Mouse (Mus musculus) right cerebral cortex, postnatal 14 days (tissue): ENCODE measurements around the gene Ppp2r5c.

ENCODE experiments used
- DNase-seq: peaks from one replicate; pipeline ENCODE4 v3.0.0; 2022

Ppp2r5c gene

DNA sequence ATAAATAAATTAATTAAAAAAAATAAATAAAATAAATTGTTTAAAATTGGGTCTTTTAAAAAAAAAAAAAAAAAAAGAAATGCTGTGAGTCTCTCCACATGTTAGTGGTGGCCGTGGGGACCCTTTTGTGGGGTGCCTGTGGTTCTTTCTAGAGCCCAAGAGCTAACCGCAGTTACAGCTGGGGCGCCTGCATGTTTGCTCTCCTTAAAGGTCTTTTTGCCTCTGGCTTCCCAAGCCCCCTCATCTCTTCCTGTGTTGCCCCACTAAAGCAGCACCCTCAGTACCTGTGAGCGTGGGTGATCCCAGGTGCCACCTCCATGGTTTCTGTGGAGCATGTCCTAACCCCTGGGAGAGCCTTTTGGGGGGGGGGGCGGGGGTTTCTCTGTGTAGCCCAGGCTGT, 45.5 kb downstream of the Ppp2r5c start:
- no peak for DNase-seq

DNA sequence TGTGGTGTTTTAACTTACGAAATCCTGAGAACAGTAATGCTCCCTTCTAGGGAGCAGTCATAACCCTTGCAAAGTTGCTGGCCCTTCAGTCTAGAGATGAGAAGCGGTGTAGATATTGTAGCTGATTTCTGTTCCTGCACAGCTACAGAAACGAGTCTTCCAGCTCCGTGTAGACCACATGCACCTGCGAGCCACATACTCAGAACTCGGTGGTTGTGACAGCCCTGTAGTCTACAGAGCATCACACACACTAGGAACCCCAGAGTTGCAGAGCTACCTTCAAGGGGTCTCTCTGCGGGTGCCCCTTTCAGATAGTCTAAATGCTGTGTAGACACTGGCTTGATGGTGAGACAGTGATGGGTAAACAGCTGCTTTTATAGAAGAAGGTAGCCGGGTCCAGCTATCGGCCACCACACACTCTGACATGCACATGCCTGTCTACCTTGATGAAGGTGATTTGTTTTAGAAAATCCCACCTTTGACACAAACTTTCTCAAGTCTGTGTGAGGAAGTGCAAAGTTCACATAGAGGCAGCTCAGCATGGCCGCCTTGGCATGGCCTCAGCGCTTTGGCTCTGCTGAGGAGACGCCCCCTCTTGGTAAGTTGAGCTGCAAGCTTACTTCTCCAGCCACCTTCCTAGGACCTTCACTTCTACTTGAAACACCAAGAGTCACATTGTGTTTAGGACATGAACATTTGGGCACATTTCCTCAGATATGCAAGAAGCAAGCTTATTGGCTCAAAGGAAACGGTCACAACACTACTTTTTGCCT, 46.9 kb downstream of the Ppp2r5c start:
- DNase-seq: no peak

DNA sequence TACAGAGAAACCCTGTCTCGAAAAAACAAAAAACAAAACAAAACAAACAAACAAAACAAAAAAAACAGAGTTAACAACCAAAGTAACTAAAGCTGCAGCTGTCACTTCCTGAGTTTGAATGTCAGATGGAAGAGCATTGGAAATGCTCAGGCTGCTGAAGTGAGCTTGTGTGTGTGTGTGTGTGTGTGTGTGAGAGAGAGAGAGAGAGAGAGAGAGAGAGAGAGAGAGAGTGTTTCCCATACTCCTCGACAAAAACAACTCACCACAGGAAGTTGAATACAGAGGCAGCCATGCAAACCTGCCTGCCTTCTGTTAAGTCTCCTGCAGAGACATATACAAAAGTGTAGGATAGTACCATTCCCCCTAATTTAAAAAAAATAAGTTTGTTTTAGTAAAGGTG, 47.9 kb downstream of the Ppp2r5c start:
- DNase-seq: no peak

DNA sequence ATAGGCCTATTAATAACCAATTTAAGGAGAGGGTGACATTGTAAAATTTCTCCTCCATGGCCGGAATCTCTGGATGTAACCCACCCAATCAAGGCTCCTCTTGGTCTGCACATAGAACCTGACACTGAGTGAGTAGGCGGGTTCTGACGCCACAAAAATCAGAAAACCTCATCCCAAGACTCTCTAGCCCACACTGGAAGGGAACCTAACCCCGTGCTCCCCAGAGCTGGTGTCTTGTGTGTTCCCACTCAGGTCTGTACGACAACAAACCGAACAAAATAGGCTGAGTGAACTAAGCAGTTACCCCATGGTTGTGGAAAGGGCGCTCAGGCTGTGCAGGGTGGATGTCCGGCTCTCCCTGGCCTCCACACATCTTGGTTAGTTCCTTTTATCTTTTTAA, 48.3 kb downstream of the Ppp2r5c start:
- no peak for DNase-seq

DNA sequence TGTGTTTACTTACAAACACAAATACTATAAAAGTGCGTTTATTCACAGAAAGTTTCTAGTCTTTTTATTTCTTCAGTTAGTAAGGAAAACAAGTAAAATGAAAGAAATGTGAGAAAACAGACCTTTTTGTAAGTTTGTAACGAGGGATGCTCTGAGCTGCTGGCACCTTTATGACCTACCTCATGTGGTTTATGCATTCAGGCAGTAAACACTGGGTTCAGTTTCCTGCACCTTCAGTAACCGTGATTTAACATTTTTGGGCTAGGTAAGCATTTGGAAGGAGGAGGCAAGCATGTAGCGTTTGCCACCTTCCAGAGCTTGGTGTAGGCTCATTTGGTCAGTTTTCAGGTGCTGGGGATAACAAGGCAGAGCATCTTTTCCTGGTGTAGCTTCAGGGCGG, 49.1 kb downstream of the Ppp2r5c start:
- DNase-seq: no peak

DNA sequence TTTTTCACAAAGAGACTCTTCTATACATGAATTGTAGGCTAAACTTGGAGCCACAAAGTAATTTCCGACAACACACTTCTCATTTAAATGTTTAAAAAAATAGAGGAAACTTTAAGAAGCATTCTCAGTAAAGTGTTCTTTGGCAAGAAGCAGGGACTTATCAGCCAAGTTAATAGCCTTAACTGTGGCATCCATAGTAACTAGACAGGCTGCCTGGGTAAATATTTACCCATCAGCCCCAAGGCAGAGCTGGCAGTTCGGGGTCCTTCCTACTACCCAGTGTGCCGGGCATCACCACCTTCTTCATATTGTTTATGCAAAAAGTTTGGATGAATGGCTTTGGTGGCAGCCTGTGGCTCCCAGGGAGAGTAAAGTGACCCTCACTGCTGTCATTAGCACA, 50.1 kb downstream of the Ppp2r5c start:
- DNase-seq: no peak

DNA sequence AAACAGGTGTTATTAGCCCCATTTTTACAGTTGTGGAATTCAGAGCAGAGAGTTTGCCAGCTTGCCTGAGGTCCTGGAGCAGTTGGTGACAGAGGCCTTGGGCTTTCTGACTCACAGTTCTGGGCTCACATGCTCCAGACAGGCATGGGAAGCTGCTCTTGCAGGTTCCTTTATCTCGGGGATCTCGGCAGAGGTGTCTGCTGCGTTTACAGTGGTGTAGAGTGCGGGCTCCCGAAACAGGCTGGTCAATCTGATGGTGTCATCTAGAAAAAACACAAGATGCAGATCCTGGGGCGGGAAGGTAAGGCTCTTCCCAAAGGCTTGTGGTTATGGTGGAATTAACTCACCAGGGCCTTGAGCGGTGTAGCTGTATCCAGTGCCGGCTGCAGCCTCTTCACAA, 50.6 kb downstream of the Ppp2r5c start:
- DNase-seq: no peak

DNA sequence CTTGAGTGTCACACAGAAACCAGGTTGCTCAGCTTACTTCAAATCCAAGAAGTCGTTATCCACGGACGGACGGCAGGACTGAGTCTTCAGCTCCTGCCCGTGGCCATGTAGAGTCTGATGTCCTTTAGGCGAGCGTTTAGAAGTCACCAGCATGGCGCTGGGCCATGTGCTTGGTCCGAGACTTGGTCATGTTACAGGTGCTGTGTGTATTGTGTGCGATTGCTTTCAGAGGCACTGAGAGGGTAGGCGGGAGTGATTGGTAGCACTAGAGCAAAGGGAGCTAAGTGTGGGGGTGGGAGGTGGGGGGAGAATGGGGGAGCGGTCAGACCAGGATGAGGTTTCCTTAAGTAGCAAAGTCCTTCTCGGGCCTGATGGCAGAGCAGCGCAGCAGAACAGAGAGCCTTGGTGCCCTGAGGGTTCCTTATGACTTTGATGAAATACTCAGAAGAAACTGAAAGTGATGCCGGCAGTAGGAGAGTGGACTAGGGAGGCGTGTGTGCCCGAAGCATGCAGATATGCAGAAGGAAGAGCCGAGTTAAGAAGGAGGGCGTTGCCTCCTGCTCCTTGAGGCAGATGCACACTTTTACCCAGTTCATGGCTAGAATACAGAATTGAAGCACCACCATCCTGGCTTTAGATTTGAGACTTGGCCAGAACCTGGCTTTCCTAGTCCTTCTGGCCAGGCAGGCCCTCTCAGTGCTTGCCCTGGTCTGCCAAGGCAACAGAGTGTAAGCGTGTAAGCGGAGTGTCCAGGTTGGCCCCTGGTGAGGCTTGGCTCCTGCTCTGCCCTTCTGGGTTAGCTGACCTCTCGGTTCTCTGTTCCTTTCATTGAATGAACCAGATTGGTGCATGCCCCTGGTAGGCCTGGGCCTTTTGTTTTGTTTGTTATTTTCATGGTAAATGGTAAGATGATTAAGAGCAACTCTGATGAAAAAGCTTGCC, 51.6 kb downstream of the Ppp2r5c start:
- DNase-seq: no peak

DNA sequence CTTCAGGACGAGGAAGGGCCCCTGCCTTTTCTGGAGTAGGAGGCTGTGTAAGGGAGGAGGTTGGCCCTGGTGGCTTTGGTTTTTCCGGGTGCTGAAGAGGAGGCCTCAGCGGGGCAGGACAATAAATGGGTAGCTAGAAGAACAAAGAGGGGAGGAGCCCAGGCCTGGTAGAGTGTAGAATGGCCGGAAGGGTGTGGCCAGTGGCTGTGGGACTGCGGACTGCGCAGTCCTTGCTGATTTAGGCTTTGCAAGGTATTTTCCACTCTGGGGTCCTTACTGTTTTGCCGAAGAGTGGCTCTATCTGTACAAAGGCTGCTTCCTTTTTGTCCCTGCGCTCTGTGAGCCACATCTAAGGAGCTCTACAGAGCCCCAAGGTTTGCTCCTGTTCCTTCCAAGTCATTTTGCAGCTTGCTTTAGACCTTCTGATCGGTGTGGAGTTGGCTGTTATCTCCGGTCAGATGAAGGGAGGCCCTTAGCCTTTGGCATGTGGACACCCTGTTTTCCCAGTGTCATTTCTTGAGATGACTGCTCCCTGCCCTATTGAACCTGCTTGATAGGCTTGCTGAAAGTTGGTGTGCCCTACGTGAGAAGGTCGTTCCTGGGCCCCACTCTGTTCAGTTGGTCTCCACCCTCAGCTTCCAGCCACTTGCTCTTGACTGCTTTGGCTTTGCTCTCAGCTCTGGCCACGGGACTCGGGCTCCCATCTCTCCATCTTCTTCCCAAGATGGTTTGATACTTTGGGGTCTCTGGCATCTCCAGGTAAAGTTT, 52.5 kb downstream of the Ppp2r5c start:
- no peak for DNase-seq

DNA sequence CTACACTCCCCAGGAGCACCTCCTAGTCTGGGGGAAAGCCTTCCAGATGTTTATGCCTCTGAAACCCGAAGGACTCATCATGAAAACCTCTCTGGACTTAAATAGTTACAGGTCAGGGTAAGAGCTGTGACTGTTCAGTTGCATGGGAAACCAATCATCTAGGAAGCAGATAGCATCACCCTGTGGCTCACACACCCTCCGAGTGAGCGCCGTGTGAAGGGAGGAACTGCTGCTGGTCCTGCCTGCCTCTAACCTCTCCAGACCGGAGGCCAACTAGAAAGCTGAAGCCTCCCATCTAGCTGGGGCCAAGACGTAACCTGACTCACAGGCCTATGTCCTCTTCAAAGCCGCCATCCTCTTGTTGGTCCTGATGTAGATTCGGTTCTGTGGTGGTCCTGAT, 53.2 kb downstream of the Ppp2r5c start:
- DNase-seq: no peak

DNA sequence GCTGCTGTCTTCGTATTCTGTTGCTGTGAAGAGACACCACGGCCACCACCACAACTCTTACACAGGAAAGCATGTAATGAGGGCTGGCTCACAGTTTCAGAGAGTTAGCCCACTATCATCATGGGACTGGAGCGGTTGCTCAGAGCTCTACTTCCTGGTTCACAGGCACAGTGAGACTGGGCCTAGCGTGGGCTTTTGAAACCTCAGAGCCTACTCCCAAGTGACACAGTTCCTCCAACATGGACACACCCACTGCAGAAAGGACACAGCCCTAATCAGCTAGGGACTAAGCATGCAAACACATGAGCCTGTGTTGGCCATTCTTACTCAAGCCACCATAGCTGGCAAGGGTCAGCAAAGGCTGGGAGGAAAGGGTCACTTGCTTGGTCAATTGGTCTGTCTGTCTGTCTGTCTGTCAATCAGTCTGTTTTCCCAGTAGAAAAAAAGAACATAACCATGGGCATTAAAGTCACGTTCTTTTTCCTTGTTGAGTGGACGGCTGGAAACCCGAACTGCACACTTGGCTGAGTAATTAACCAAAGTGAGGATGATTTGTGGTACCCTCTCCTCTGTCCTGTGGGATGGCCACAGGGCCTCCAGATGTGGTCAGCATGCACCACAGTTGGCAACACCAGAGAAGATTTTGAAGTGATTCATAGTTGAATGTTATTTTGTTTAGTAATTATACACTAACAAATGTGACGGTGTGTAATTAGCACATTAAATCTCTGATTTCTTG, 56.7 kb downstream of the Ppp2r5c start:
- DNase-seq: no peak

DNA sequence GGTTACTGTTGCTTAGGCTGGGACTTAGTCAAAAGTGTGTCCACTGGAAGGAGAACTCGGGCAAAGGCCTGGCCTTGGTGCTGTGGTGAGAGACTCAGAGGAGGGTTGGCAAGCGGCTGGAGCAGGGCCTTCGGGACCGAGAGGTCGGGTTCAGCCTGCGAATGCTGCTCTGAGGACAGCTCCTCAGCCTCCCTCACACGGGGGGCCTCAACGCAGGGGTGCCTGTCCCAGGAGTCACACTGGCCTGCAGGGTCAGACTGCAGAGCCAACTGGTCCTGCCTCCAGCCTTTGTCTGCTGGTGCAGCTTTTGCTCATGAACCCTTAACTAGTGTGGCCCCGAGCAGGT, 57.2 kb downstream of the Ppp2r5c start:
- DNase-seq: no peak

DNA sequence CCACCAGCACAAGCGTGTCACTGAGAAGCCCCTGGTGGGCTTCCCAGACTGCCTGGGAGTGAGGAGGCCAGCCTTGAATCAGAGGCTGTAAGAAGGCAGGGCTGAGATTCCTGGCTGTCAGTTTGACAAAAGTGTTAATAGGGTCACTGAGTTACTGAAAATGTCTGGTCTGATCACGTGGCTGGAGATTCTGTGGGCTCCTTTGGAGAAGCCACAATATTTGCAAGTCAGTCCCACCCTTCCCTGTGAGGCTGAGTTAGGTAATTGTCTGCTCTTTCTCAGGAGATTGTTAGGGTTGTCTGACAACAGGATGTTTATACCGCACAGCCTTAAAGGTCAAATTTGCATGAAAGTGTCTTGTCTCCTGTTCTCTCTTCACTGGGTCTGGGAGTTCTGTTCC, 57.9 kb downstream of the Ppp2r5c start:
- no peak for DNase-seq

DNA sequence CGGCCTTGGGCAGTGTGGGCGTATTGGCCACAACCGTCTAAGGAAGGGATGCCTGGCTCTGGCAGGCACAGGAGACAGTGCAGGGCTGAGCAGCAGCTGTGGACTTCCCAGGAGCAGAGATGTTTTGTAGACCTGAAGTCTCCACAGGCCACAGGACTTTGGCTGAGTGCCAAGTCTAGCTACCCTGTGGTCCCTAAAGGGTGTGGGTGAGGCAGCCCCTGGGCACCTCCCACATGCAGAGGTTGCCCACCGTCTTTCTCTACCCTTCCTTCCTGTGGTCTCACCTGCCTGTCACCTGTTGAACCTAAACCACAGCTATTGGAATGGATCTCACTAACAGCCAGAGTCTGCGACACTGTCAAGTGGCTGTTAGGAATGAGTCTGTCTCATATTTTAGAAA, 59.1 kb downstream of the Ppp2r5c start:
- no peak for DNase-seq

DNA sequence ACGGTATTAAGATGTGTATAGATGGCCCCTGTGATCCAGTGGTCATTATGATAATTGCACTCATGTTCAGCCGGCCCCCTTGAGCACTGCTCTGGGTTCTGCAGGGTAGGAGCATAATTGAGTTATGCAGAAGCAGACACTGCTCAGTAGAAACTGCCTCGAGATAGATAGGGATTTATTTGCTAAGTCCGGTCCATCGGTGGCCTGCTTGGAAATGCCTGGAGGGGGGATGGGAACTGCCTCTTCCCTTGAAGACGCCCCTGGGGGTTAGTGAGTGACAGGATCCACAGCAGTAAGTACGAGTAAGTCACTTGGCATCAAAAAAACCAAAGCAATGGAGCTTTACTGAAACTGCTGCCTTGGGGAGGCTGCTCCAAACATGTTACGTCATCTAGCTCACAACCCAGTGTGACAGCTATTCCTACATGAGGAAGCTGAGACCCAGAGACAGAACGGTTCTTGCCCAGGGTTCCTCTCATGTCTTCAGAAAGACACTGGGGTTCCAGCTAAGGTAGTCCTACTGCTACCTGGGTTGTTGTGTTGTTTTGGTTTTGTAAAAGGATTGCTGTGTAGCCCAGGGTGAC, 60.9 kb downstream of the Ppp2r5c start:
- no peak for DNase-seq

DNA sequence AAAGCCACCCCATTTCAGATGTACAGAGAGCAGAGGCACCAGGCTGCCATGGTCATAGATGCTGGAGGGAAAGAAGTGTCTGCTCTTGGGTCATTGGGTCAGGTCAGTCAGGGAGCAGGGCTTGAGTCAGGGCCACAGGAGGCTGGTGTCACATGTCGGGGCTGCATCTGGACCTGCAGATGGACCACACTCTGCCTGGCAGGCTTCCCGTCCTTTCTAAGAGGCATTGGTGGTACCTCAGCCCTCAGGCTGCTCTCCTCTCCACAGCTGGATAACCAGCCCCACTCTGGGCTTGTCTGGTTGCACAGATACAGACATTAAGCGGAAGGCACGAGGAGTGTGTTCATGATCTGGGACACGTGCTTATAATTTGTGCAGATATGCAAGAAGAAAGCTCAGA, 61.8 kb downstream of the Ppp2r5c start:
- no peak for DNase-seq

DNA sequence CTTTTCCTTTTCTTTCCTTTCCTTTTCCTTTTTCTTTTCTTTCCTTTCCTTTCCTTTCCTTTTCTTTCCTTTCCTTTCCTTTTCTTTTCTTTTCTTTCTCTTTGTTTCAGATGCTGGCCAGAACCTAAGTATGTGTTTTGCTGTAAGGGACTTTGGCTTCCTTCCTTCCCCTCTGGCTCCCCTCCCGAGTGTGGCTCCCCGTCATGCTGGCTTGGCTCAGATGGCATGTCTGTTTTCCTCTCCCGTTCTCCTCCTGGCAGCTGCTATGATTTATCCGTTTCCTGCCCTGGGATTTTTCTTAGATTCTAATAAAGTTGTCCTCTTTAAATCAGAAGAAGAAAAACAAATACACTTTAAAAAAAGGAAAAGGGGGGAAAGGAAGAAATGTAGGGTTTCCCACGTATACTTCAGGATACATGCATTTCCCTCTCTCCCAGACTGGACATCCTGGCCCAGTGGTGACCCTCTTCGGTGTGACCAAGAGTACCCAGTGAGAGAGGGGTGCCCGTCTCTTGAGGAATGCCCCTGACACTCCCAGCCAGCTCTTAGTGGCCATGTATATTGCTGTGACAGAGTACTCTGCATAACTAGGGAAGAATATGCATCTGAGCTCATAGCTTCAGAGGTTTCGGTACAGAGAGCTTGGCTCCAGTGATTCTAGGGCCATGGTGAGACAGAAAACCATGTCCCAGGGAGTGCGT, 63.4 kb downstream of the Ppp2r5c start:
- DNase-seq: no peak

DNA sequence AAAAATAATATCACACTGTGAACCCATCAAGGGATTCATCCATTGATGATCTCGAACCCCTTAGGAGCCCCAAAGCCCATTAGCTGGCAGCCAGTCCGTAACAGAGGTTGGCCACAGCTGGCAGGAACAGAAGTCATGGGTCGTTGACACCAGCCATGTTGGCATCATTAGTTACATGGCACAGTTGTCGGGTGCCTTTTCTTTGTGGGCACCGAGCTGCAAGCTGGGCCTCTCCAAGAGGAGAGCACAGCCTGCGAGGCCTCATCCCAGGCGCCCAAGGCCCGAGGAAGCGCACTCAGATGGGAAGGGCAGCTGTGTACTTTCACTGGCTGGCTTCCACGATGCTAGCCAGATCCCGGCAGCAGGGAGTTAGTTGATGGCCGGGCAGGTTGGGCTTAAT, 64.3 kb downstream of the Ppp2r5c start:
- DNase-seq: no peak

DNA sequence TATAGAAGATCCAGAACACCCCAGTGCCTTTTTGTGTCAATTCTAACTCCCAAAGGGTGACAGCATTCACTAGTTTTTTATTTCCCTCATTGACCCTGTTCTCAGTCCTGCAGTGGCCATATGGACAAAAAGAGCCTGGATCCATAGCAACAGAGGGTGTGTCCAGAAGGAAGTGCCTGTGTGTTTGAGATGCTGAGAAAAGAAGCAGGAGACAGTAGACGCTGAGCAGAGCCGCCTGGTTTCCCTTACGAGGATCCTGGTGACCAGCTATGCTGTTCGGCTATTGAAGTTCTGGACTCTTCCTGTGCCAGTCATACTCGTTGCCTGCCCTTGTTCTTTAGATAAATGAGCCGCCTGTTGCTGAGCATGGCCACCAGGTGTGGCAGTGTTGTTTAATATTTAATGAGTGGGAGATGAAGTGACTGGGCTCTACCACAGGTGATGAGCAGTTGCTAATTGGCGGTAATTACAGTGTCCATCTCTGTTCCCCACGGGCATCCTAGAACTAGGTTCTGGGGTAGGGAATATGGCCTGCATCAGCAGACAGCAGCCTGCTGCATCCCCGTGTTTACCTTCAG, 65.0 kb downstream of the Ppp2r5c start:
- no peak for DNase-seq

DNA sequence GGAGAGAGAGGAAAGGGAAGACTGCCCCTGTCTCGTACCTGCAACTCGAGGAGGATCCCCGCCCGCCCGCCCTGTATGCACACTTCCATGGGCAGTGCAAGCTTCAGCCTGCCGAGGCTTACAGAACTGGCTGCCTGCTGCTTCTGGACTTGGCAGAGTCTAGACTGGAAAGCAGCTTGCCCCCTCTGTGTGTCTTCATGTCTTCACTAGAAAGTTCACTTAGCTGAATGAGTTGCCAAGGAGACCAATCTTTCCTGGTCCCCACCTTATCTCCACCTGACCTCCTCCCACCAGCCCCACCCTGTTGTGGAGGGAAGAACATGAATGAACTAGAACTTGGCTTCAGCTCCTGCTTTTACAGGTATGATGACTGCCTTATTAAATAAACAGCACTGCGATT, 66.0 kb downstream of the Ppp2r5c start:
- no peak for DNase-seq

DNA sequence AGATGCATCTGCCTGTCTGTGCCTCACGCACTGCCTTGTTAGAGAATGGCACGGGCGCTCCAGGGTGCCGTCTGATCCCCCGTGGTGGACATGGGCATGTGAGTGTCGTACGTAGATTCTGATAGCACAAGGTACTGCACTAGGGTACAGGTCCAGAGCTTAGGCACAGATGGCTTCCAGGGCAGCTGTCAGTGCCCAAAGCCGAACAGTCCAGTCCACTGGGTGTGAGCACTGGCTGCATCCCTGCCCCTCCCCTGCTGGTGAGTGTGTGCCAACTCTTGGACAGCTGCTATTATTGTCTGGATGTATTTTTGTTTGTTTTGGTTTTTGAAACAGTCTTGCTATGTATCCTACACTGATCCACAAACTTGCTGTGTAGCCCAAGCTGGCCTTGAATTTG, 68.8 kb downstream of the Ppp2r5c start:
- DNase-seq: no peak
